Mouse (Mus musculus): ENCODE measurements around the gene Txndc8. TPM values are rescaled to one million over a fixed set of nuclear protein-coding genes. Genes with fewer than 3 reads are reported as not detected.

Gene Txndc8
- polyA plus RNA-seq, 1 experiment from 2014 or later: not detected

Other genes starting within 250 kb of the Txndc8 start
- gene D630039A03Rik, start 92.8 kb downstream of the Txndc8 start, polyA plus RNA-seq (2015; fragmentation: Nextera tagmentation; extraction: Ambion mirVana): 0.34 and 0.42 TPM in 2 replicates
- 401 and 408 TPM in 2 replicates for gene Txn1, start 52.7 kb downstream of the Txndc8 start, polyA plus RNA-seq (2015; fragmentation: Nextera tagmentation; extraction: Ambion mirVana)
- gene Svep1, start 197.7 kb upstream of the Txndc8 start, polyA plus RNA-seq (2015; fragmentation: Nextera tagmentation; extraction: Ambion mirVana): 6.1 and 6.3 TPM in 2 replicates

All from limb, embryonic 13.5 days (tissue).